Mouse (Mus musculus) mature B cell (primary cell): Measurements from ENCODE around the gene Rabggta.

Source experiments
- in situ Hi-C: fragments of 300-500 bp; cut with MboI; formaldehyde crosslinking; loops from 2 replicates; pipeline ENCODE4 v1.14.3; 2019

The Rabggta gene

GRCm38 (mm10) chr14:55733889-55734288 lies 11.8 kb upstream of the Rabggta start:
- in situ Hi-C loops, result no loop called here

- in situ Hi-C loops, result no loop called here
Measured at GRCm38 (mm10) chr14:55730531-55731032, 8.5 kb upstream of the Rabggta start.

GRCm38 (mm10) chr14:55730116-55730515 lies 8.1 kb upstream of the Rabggta start:
- in situ Hi-C loops, result no loop called here

- in situ Hi-C loops, result no loop called here
Measured at GRCm38 (mm10) chr14:55727889-55728685, 6.0 kb upstream of the Rabggta start.

- in situ Hi-C loops, result no loop called here
Measured at GRCm38 (mm10) chr14:55726261-55726660, 4.2 kb upstream of the Rabggta start.

GRCm38 (mm10) chr14:55724411-55724871 lies 2.4 kb upstream of the Rabggta start:
- in situ Hi-C loops, result no loop called here

GRCm38 (mm10) chr14:55723433-55723832 lies 1.4 kb upstream of the Rabggta start:
- in situ Hi-C loops, result no loop called here

GRCm38 (mm10) chr14:55722438-55722945 lies 429 bp upstream of the Rabggta start:
- in situ Hi-C loops, result no loop called here

GRCm38 (mm10) chr14:55721076-55721475 lies 987 bp downstream of the Rabggta start:
- in situ Hi-C loops, result no loop called here

- in situ Hi-C loops, result no loop called here
Measured at GRCm38 (mm10) chr14:55720666-55721065, 1.4 kb downstream of the Rabggta start.

- in situ Hi-C loops, result no loop called here
Measured at GRCm38 (mm10) chr14:55719737-55720136, 2.3 kb downstream of the Rabggta start.

GRCm38 (mm10) chr14:55716884-55717283 lies 5.2 kb downstream of the Rabggta start:
- in situ Hi-C loops, result no loop called here

- in situ Hi-C loops, result no loop called here
Measured at GRCm38 (mm10) chr14:55716271-55716670, 5.8 kb downstream of the Rabggta start.

GRCm38 (mm10) chr14:55714893-55715292 lies 7.2 kb downstream of the Rabggta start:
- in situ Hi-C loops, result no loop called here

GRCm38 (mm10) chr14:55713729-55714122 lies 8.3 kb downstream of the Rabggta start, which contains the start of gene Tgm1:
Gene Tgm1, minus strand, starts transcription at chr14:55713926.
- in situ Hi-C loops, result no loop called here

- in situ Hi-C loops, result no loop called here
Measured at GRCm38 (mm10) chr14:55713007-55713728, 8.9 kb downstream of the Rabggta start.

GRCm38 (mm10) chr14:55711786-55712185 lies 10.3 kb downstream of the Rabggta start:
- in situ Hi-C loops, result no loop called here

- in situ Hi-C loops, result no loop called here
Measured at GRCm38 (mm10) chr14:55709509-55709908, 12.6 kb downstream of the Rabggta start.

- in situ Hi-C loops, result no loop called here
Measured at GRCm38 (mm10) chr14:55707397-55707796, 14.7 kb downstream of the Rabggta start.

- in situ Hi-C loops, result no loop called here
Measured at GRCm38 (mm10) chr14:55706051-55706600, 15.9 kb downstream of the Rabggta start.

GRCm38 (mm10) chr14:55702761-55703160 lies 19.3 kb downstream of the Rabggta start:
- in situ Hi-C loops, result no loop called here

- in situ Hi-C loops, result no loop called here
Measured at GRCm38 (mm10) chr14:55701131-55701530, 20.9 kb downstream of the Rabggta start.
